Mouse (Mus musculus) spleen, adult 2 months (tissue): ENCODE measurements around the gene Mdfi.

Source experiments
- CTCF ChIP-seq: fragments of 200-500 bp; IDR thresholded peaks from 2 replicates; pipeline ENCODE4 v1.5.1; 2011; ENCODE audit warnings: mild to moderate bottlenecking, inconsistent platforms; ENCODE audit not compliant: insufficient read depth, insufficient read length, insufficient replicate concordance; ENCODE audit errors: extremely low read depth
- POLR2A ChIP-seq: fragments of 200-500 bp; IDR thresholded peaks from 2 replicates; pipeline ENCODE4 v1.6.1; 2011; ENCODE audit warnings: low read depth, low read length, inconsistent platforms

GRCm38 (mm10) chr17:47815446-47815845 is 19.0 kb downstream of the Mdfi start:
- TF ChIP-seq POLR2A (no peak), CTCF (no peak)
